Mouse (Mus musculus): ENCODE results near the gene Tmem145. TPM values are rescaled to one million over a fixed set of nuclear protein-coding genes. Genes with fewer than 3 reads are reported as not detected.
"Not testable (repeated sequence)": the region's sequence is repeated elsewhere in the genome, so short reads cannot be mapped to it uniquely, and the experiment has no call there.

The Tmem145 gene
- polyA plus RNA-seq, 1 experiment, result 0.21 TPM

DNA sequence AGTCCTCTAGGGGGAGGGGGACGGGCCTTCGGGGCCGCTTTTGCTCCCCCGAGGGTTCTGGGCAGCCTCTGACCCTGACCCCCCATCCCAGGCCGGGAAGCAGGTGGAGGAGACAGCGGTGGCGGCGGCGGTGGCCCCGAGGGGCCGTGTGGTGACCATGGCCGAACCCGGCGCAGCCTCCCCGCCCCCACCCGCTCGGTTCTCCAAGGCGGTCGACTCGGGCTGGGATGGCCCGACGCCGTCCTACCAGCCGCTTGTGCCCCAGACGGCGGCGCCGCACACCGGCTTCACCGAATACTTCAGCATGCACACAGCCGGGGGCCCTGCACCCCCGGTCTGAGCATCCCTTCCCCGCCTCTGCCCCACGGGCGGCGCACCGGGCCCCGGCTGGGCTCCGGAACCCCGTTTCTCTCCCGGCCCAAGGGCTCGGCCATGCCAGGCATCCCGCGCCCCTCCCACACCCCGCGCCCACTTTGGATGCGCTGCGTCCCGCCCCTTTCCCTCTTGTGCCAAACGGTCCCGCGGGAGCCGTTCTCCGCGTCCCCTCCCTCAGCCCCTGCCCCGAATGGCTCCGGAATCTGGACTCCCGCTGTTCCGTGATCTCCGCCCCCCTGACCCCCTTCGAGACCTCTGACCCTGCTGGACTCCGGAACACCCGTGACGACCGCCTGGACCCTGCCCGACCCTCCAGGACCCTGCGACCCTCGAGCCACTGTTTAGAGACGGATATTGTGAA, 9.6 kb downstream of the Tmem145 start:
- 2% methylated on average over 69 of the region's 69 CpGs for WGBS

DNA sequence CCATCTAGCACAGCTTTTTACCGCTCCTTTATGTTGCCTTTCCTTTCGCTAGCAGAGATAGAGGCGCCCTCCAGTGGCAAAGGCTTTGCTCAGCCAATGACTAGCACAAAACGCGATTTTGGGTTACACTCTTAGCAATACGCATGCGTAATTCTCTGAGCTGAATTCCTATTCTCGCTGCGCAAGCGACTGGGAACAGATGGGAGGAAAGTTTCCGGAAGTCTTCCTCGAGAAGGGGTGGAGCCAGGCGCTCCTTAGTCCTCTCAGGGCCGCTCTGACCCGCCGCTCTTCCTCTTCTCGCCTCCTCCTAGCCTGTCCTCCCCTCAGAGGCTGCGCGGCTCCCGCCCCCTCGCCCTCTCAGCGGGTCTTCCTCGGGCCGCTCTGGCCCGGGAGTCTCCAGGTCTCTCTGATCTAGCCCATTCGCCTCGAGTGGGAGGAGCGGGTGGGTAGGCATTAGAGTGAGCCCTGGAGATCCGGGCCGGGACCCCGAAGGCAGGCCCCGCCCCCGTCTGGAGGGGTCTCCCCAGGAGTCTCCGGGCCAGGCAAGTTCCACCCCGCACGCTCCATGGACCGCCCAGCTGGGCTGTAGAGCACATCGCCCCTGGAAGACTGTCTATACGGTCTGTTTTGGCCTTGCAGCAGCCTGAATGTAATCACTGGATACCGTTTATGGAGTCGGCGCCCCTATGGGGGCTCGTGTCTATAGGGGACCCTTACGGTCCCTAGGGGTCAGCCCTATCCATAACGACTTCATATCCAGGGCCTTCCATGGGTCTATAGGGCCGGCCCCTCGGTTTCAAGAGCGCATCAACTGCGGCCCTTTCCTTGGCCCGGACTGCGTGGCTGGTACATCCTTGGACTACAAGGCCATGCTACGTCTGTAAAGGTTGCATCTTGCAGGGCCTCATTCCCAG, 10.9 kb downstream of the Tmem145 start, which contains the start of gene Megf8:
TSS of gene Megf8 (plus strand) at position 633 of the 914 bp plus-strand sequence.
- peak; percentile 95 for DNase-seq (ENCODE audit: low read depth, low spot score)
- 2% methylated on average over 52 of the region's 52 CpGs for WGBS

More for the DNA sequence above, 9.6 kb downstream of the Tmem145 start:
- DNase-seq (ENCODE audit: low read depth, low spot score), result no peak

DNA sequence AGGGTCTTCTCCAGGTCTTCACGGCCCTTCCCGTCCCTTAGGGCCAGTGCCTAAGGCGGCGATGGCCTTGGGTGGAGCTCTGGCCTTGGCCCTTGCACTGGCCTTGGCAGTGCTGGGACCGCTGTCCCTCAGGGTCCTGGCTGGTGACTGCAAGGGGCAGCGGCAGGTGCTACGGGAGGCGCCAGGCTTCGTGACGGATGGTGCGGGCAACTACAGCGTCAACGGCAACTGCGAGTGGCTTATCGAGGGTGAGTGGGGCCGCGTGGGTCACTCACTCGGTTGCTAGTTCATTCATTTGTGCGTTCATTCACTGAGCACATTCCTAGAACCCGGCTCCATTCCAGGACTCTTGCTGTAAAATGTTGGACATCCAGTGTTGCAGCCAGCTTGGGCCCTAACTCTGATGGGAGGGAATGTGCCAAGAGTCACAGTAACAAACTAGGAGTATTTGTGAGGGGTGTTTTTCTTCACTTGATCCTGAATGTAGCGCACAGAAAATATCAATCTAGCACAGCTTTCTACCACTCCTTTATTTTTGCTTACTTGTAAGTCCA, 11.6 kb downstream of the Tmem145 start:
- no peak for DNase-seq (ENCODE audit: low read depth, low spot score)
- WGBS, result 24% methylated on average over 21 of the region's 21 CpGs

DNA sequence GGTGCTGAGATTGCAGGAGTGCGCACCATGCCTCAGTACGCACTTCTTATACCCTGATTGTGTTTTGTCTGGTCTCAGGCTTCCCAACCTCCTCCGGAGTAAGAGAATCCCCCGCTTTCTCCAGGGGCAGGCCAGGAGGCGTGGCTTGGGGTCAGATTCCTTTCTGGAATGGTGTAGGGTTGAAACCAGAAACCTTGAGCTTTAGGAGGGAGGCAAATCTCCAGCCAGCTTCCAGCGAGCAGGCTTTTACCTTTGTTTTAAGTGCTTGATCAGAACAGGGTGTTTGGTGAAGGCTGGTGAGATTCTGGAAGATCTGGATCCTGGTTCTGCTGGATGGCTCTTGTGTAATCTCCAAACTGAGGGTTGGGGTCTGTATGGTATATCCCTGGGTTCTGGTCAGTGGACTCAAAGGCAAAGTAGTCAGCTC, 16.2 kb downstream of the Tmem145 start:
- no peak for DNase-seq (ENCODE audit: low read depth, low spot score)
- WGBS, result 50% methylated on average over 6 of the region's 6 CpGs

DNA sequence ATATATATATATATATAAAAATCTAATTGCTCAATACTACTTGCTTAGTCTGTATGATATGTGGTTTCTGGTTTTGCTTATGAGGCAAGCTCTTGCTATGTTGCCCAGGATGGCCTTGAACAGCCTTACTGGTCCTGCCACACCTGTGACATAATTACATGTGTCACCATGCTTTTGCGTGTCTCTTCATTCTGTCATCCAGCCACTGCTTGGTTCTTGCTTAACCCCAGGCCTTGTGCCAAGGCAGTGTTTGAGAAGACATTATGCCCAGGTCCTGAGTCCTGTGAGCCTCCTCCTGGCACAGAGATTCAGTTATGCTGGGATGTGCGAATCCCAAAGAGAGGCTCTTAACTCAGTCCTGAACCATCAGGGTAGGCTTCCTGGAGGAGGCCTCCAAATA, 17.3 kb downstream of the Tmem145 start:
- 70% methylated on average over 2 of the region's 2 CpGs for WGBS
- no peak for DNase-seq (ENCODE audit: low read depth, low spot score)

DNA sequence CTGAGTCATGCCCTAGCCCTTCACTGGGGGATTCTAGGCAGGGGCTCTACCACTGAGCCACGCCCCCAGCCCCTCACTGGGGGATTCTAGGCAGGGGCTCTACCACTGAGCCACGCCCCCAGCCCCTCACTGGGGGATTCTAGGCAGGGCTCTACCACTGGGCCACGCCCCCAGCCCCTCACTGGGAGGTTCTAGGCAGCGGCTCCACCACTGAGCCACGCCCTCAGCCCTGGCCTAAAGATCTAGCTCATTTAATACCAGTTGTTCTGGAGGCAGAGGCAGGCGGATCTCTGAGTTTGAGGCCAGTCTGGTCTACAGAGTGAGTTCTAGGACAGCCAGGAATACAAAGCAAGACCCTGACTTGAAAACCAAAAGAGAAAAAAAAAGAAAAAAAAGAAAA, 19.5 kb downstream of the Tmem145 start:
- DNase-seq (ENCODE audit: low read depth, low spot score), result not testable (repeated sequence)
- WGBS, result 81% methylated on average over 6 of the region's 6 CpGs

DNA sequence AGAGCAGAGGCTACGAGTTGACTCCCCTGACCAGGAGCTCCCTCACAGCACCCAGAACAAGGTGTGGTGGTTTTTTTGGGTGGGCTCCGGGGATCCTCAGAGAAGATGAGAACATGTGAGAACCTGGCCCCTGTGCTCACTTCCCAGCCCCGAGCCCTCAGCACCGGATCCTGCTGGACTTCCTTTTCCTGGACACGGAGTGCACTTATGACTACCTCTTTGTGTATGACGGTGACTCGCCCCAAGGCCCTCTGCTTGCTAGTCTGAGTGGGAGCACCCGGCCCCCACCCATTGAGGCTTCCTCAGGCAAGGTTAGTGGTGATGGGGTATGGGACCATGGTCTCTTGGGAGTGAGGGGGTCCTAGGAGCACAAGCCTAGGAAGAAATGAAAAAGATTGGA, 20.3 kb downstream of the Tmem145 start:
- no peak for DNase-seq (ENCODE audit: low read depth, low spot score)
- 75% methylated on average over 8 of the region's 8 CpGs for WGBS

DNA sequence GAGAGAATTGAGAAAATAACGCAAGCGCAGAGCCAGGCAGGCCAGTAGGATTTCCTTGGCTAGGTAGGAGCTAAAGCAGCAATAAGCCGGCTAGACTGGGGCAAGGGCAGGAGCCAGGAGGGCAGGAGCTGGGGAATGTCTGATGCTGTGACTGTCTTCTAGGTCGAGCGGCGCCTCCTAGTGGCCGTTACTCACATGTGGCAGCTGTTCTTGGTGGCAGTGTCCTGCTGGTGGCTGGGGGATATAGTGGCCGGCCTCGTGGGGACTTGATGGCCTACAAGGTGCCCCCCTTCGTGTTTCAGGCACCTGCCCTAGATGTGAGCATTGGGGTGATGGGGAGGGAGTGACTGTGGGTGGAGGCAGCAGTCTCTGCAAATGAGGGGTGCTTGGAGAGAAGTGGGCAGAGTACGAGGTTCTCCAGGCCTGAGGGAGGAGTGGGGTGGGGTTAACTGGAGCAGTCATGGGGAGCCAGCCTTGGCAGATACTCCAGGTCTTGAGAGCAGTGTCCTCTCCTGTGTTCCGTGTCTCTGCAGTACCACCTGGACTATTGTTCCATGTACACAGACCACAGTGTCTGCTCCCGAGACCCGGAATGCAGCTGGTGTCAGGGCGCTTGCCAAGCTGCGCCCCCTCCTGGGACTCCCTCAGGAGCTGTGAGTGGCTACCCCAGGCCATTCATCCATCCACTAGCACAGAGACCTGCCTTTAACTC, 27.8 kb downstream of the Tmem145 start:
- 42% methylated on average over 16 of the region's 16 CpGs for WGBS
- DNase-seq (ENCODE audit: low read depth, low spot score), result peak; percentile 14

DNA sequence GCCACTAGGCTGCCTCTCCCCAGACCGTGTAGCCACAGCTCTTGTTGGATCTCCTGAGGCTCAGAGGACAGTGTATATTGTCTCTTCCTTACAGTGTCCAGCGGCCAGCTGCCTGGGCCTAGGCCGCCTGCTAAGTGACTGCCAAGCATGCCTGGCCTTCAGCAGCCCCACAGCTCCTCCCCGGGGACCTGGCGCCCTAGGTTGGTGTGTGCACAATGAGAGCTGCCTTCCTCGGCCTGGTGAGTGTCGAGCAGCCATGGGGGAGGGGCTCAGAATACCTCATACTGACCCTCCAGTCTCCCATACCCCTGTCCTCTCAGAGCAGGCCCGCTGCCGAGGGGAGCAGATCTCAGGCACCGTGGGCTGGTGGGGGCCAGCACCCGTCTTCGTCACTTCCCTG, 28.6 kb downstream of the Tmem145 start:
- no peak for DNase-seq (ENCODE audit: low read depth, low spot score)

DNA sequence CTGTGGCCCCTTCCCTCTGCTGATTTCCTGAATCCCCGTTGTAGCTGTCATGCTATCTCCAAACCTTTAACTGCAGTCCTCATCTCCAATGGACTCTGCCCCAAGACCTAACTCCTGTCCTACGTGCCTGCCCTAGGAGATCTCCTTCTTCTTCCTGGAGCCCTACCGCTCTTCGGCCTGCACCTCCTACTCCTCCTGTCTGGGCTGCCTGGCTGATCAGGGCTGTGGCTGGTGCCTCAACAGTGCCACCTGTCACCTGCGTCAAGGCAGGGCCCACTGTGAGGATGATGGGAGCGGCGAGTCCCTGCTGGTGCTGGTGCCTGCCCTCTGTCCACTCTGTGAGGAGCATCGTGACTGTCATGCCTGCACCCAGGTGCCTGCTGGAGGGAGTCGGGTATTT, 33.4 kb downstream of the Tmem145 start:
- DNase-seq (ENCODE audit: low read depth, low spot score), result no peak
- WGBS, result 86% methylated on average over 9 of the region's 9 CpGs

More for the DNA sequence above, 28.6 kb downstream of the Tmem145 start:
- 85% methylated on average over 12 of the region's 12 CpGs for WGBS

DNA sequence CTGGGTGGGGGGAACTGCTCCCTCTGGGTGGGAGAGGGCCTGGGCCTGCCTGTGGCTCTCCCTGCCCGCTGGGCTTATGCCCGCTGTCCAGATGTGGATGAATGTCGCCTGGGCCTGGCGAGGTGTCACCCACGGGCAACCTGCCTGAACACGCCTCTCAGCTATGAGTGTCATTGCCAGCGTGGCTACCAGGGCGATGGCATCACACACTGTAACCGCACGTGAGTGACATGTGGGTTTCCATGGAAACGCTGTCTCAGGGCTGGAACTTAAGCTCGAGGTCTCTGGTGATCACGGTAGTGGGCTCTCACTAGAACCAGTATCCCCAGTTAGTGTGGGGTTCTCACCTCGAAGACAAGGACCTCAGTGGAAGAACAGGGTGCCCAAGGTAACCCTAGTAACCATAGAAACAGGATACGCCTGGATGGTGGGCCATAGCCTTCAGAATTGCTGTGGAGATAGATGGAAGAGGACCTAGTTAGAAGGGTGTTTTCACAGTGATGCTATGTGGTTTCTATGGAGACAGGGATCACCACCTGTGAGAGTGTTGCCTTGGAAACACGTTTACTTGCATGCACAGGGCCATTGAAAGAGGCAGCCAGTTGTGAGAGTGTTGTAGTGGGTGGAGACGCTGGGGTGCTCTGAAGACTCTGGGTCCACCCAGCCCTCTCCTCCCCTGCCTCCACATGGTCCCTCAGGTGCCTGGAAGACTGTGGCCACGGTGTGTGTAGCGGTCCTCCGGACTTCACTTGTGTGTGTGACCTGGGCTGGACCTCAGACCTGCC, 35.3 kb downstream of the Tmem145 start:
- 81% methylated on average over 20 of the region's 20 CpGs for WGBS
- no peak for DNase-seq (ENCODE audit: low read depth, low spot score)

DNA sequence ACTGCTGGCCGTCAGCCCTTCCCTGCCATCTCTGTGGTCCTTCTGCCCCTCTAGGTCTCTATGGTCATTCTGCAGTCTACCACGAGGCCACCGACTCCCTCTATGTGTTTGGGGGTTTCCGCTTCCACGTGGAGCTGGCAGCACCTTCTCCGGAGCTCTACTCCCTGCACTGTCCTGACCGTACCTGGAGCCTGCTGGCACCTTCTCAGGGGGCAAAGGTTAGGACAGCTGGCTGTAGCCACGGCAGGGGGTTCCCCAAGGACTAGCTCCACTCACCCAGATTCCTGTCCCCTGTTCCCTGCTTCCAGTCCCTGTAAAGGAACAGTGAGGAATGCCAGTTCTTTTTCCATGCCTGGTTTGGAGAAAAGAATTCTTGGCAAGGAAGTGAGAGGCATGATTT, 43.0 kb downstream of the Tmem145 start:
- DNase-seq (ENCODE audit: low read depth, low spot score), result no peak

DNA sequence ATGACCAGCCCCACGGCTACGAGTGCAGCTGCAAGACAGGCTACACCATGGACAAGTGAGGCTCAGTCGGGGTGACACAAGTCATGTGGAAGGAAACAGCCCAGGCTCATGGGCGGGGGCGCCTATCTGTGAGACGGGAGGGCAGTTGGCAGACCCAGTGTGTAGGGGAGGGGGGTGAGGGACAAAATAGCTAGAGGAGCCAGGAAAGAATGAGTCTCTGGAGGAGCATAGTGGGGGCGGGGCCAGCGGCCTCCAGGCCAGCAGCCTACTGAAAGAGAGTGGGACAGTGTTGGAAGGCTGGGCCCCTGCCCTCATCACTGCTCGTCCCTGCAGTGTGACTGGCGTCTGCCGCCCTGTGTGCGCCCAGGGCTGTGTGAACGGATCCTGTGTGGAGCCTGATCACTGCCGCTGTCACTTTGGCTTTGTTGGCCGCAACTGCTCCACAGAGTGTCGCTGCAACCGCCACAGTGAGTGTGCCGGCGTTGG, 52.9 kb downstream of the Tmem145 start:
- DNase-seq (ENCODE audit: low read depth, low spot score), result no peak
- WGBS, result 82% methylated on average over 19 of the region's 19 CpGs

More for the DNA sequence above, 43.0 kb downstream of the Tmem145 start:
- 66% methylated on average over 8 of the region's 8 CpGs for WGBS

DNA sequence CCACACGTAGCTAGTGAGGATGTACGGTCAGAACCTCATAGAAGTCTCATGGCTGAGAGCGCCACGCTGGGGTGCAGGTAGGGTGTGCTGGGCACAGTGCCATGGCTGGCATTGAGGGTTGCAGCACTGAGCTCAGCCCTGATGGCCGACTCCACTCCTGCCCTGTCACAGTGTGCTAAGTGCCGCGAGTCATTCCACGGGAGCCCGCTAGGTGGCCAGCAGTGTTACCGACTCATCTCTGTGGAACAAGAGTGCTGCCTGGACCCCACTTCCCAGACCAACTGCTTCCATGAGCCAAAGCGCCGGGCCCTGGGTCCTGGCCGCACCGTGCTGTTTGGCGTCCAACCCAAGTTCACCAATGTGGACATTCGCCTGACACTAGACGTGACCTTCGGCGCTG, 57.2 kb downstream of the Tmem145 start:
- WGBS, result 84% methylated on average over 19 of the region's 19 CpGs
- no peak for DNase-seq (ENCODE audit: low read depth, low spot score)

DNA sequence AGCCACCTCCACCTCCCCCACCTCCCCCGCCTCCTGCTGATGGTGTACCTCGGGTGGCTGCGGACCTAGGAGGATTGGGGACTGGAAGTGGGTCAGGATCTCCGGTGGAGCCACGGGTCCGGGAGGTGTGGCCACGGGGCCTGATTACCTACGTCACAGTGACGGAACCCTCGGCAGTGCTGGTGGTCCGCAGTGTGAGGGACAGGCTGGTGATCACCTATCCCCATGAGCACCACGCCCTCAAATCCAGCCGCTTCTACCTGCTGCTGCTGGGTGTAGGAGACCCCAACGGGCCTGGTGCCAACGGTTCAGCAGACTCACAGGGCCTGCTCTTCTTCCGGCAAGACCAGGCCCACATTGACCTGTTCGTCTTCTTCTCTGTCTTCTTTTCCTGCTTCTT, 57.7 kb downstream of the Tmem145 start:
- WGBS, result 92% methylated on average over 17 of the region's 17 CpGs
- no peak for DNase-seq (ENCODE audit: low read depth, low spot score)
